Mouse (Mus musculus) limb, embryonic 11.5 days (tissue): Measurements from ENCODE around the gene Hdac4. TPM values are rescaled to one million over a fixed set of nuclear protein-coding genes. Genes with fewer than 3 reads are reported as not detected.

Source experiments
- ATAC-seq: fragments of 200-750 bp; cut with Nextera tagmentation; 2 replicates; pipeline ENCODE4 v1.8.0; 2017; ENCODE audit warnings: low read depth; ENCODE audit not compliant: insufficient number of reproducible peaks, low FRiP score, low TSS enrichment
- DNase-seq: peaks from one replicate; pipeline ENCODE4 v3.0.0-alpha.2; 2015; ENCODE audit warnings: low spot score
- H3K27ac ChIP-seq: fragments of 300-500 bp; sonication (generic); replicated peaks from 2 replicates; pipeline ENCODE4 v1.5.1; 2014; ENCODE audit warnings: low read depth, mild to moderate bottlenecking, low read length
- H3K27me3 ChIP-seq: fragments of 300-500 bp; sonication (generic); 2 replicates; pipeline ENCODE4 v1.6.1; 2014; ENCODE audit warnings: mild to moderate bottlenecking, low read length, mixed read lengths; ENCODE audit not compliant: control insufficient read depth, insufficient read depth
- H3K36me3 ChIP-seq: fragments of 300-500 bp; sonication (generic); 2 replicates; pipeline ENCODE4 v1.6.1; 2014; ENCODE audit warnings: mild to moderate bottlenecking, low read length, moderate library complexity, mixed read lengths; ENCODE audit not compliant: control insufficient read depth, insufficient read depth
- H3K4me1 ChIP-seq: fragments of 300-500 bp; sonication (generic); 2 replicates; pipeline ENCODE4 v1.6.1; 2014; ENCODE audit warnings: low read length, mixed read lengths; ENCODE audit not compliant: control insufficient read depth, insufficient read depth
- H3K4me2 ChIP-seq: fragments of 300-500 bp; sonication (generic); 2 replicates; pipeline ENCODE4 v1.6.1; 2014; ENCODE audit warnings: low read depth, mild to moderate bottlenecking, moderate library complexity; ENCODE audit not compliant: severe bottlenecking
- H3K4me3 ChIP-seq: fragments of 300-500 bp; sonication (generic); 2 replicates; pipeline ENCODE4 v1.5.1; 2014; ENCODE audit warnings: low read depth, low read length
- H3K9ac ChIP-seq: fragments of 300-500 bp; sonication (generic); 2 replicates; pipeline ENCODE4 v1.6.1; 2014; ENCODE audit warnings: mild to moderate bottlenecking, low read length
- H3K9me3 ChIP-seq: fragments of 300-500 bp; sonication (generic); 2 replicates; pipeline ENCODE4 v1.6.1; 2016; ENCODE audit warnings: low read length; ENCODE audit not compliant: control insufficient read depth
- WGBS: fragments of 180-500 bp; shearing (Covaris S2); extraction: QIAGEN DNeasy Blood & Tissue Kit; methylation state at CpG from one replicate; pipeline ENCODE4 v1.1.7; 2014; 5-methylcytosine and 5-hydroxymethylcytosine counted together
- polyA plus RNA-seq: library from polyadenylated mRNA; unstranded; fragments of >200 nt; fragmentation: Nextera tagmentation; extraction: Ambion mirVana; gene quantifications from 2 replicates; pipeline ENCODE4 v1.2.1, GENCODE M21; 2014

Hdac4 gene
- polyA plus RNA-seq, 1 experiment from 2014 or later: 24.2 TPM

DNA sequence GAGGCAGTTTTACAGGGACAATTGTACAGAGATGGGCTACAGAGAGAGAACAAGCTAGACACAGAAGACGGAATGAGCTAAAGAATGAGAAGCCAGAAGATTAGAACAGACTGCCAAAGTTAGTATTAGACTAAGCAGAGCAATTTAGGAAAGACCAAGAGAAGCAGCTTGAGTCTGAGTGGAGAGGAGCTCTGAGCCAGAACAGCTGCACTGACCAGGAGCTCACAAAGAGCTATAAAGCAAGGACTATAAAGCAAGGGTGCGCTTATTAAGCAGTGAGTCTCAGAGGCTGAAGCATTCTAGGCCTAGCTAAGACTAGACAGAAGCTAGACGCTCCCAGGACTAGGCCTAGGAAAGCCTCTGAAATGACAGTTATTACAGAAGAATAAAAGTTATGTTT lies 154.2 kb downstream of the Hdac4 start:
- no peaks in the 10 kb centered on the region for H3K9me3 ChIP-seq
- no peak overlapping the region for H3K4me2 ChIP-seq
- no peak overlapping the region for H3K27ac ChIP-seq
- H3K9ac ChIP-seq: no peak overlapping the region
- no peaks in the 10 kb centered on the region for H3K27me3 ChIP-seq
- ATAC-seq: no peak
- WGBS: 51% methylated on average over 3 of the region's 3 CpGs
- no peak overlapping the region for H3K4me3 ChIP-seq
- no peaks in the 10 kb centered on the region for H3K4me1 ChIP-seq
- DNase-seq: no peak
- H3K36me3 ChIP-seq: no peaks in the 10 kb centered on the region

DNA sequence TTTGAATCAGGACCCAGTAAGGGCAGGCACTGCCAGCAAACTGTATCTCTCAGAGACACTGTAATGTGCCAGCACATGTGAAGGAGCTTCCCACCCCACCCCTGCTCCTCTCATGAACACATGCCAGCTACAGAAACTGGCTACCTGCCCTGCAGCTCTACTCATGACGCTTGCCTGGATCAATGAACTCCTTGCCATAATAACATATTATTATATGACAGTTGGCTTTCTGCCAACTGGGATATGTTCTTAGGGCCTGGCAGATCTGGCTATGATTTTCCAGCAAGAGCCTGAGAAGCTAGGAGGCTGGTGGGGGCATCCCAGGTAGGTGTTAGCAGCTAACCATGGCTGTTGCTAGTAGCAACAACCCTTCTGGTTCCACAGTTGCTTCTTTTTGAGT lies 156.8 kb downstream of the Hdac4 start:
- ATAC-seq: no peak
- 70% methylated on average over 1 of the region's 1 CpGs for WGBS

DNA sequence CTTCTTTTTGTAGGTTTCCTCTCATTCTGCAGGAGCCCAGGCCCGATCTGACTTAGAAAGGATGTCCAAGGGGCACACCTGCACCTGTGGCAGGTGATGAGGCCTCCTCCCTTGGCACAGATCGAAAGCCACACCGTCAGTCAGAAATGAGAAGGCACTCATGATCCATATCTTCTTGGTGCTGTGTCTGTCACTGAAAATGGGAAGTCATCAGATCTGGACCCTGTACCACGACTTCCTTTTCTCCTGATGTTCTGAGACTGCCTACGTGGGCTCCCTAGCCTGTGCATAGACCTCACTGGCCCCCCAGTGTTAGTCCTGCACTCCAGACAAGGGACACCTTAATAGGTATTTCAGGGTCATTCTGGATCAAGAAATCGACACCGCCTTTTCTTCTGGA lies 158.5 kb downstream of the Hdac4 start:
- Histone ChIP-seq H3K27ac (no peak overlapping the region), H3K27me3 (no peaks in the 10 kb centered on the region), H3K4me2 (no peak overlapping the region), H3K4me3 (no peak overlapping the region), H3K4me1 (no peaks in the 10 kb centered on the region), H3K9me3 (no peaks in the 10 kb centered on the region), H3K9ac (no peak overlapping the region), H3K36me3 (no peaks in the 10 kb centered on the region)
- ATAC-seq (no peak), DNase-seq (no peak)
- WGBS: 96% methylated on average over 7 of the region's 7 CpGs

More for the DNA sequence above, 156.8 kb downstream of the Hdac4 start:
- no peaks in the 10 kb centered on the region for H3K9me3 ChIP-seq
- H3K4me2 ChIP-seq: no peak overlapping the region
- DNase-seq: no peak
- no peak overlapping the region for H3K9ac ChIP-seq
- H3K27ac ChIP-seq: no peak overlapping the region
- no peaks in the 10 kb centered on the region for H3K36me3 ChIP-seq
- H3K27me3 ChIP-seq: no peaks in the 10 kb centered on the region
- no peaks in the 10 kb centered on the region for H3K4me1 ChIP-seq
- H3K4me3 ChIP-seq: no peak overlapping the region

DNA sequence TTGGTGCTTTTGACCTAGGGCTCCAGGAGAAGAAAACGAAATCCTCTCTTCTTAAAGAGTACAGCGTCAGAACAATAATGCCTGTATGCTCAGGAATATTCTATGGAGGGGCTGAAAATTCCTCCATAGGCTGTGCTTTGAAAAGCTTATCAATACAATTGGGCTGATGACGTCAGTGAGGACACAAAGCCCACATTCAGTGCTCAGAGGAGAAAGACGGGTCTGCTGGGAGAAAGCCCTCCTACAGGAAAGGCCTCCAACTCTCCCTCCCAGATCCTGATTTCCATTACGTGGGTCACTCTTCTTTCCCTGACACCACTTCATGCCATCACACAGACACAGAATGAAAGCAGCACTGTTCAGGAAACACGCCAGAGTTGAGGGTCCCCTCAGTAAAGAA lies 159.7 kb downstream of the Hdac4 start:
- no peak overlapping the region for H3K27ac ChIP-seq
- no peaks in the 10 kb centered on the region for H3K36me3 ChIP-seq
- 82% methylated on average over 6 of the region's 6 CpGs for WGBS
- no peaks in the 10 kb centered on the region for H3K4me1 ChIP-seq
- ATAC-seq (no peak), DNase-seq (no peak)
- H3K9me3 ChIP-seq: no peaks in the 10 kb centered on the region
- H3K4me3 ChIP-seq: no peak overlapping the region
- no peak overlapping the region for H3K9ac ChIP-seq
- no peak overlapping the region for H3K4me2 ChIP-seq
- no peaks in the 10 kb centered on the region for H3K27me3 ChIP-seq

DNA sequence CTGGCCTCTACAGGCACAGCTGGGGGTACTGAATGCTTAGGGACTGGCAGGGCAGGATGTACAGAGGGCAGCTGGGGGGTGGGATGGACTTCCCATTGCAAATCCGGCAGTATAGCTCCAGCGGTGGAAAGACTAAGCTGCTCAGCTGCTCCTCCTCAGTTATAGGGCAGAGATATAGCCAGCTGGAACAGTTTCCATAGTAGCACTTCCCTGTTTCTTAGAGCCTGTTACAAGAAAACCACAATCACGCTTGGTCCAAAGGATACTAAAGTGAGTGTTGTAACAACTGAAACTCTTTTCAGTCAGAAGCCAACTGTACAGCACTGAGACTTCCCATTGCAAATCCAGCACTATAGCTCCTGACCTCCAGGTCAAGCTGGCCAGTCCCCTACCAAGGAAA lies 161.3 kb downstream of the Hdac4 start:
- 80% methylated on average over 3 of the region's 3 CpGs for WGBS
- ATAC-seq (no peak), DNase-seq (no peak)
- no peak overlapping the region for H3K4me2 ChIP-seq
- no peak overlapping the region for H3K27ac ChIP-seq
- no peak overlapping the region for H3K9ac ChIP-seq
- no peak overlapping the region for H3K4me3 ChIP-seq
- H3K9me3 ChIP-seq: no peaks in the 10 kb centered on the region
- no peaks in the 10 kb centered on the region for H3K4me1 ChIP-seq
- H3K36me3 ChIP-seq: no peaks in the 10 kb centered on the region
- H3K27me3 ChIP-seq: no peaks in the 10 kb centered on the region

DNA sequence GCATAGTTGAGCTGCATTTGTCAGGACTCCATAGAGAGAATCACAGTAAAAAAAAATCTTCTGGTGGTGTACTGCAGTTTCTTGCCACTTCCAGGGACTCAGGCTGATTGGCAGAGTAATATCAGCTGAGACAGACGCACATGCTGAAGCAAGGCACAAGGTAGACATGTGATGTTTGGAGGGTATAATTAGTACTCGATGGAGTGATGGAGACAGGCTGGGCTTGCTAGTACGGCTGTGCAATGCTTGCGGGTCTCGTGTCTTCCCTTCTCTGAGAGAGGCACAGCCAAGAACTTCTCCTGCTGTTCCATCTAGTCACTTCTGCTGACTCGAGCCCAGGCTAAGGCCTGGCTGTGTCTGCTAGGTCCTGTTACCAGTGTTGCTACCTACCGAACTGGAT lies 162.0 kb downstream of the Hdac4 start:
- no peak overlapping the region for H3K4me2 ChIP-seq
- no peaks in the 10 kb centered on the region for H3K36me3 ChIP-seq
- H3K27me3 ChIP-seq: no peaks in the 10 kb centered on the region
- DNase-seq (no peak), ATAC-seq (no peak)
- no peaks in the 10 kb centered on the region for H3K4me1 ChIP-seq
- no peak overlapping the region for H3K27ac ChIP-seq
- no peaks in the 10 kb centered on the region for H3K9me3 ChIP-seq
- H3K4me3 ChIP-seq: no peak overlapping the region
- H3K9ac ChIP-seq: no peak overlapping the region
- 85% methylated on average over 7 of the region's 7 CpGs for WGBS

DNA sequence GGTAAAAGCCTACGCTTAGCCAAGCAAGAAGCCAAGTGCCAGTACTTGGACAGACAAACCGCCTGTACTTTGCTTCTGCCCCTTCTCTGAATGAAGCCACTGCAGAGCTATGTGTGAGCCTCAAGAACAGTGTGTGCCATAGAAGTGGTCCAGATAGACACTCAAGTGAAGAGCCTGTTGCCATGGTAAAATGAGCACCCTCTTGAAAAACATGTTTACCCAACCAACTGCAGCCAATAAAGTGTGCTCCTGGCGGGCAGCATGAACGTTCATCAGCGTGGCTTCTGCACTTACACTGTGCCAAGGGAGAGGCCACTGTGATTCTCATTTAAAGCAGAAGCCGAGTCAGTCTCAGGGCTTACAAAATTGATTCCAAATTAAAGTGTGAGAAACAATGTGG lies 165.0 kb downstream of the Hdac4 start:
- 94% methylated on average over 6 of the region's 6 CpGs for WGBS
- Histone ChIP-seq H3K27ac (no peak overlapping the region), H3K4me2 (no peak overlapping the region), H3K4me3 (no peak overlapping the region), H3K36me3 (no peaks in the 10 kb centered on the region), H3K4me1 (no peaks in the 10 kb centered on the region), H3K9ac (no peak overlapping the region), H3K27me3 (no peaks in the 10 kb centered on the region), H3K9me3 (no peaks in the 10 kb centered on the region)
- no peak for DNase-seq
- ATAC-seq: no peak

DNA sequence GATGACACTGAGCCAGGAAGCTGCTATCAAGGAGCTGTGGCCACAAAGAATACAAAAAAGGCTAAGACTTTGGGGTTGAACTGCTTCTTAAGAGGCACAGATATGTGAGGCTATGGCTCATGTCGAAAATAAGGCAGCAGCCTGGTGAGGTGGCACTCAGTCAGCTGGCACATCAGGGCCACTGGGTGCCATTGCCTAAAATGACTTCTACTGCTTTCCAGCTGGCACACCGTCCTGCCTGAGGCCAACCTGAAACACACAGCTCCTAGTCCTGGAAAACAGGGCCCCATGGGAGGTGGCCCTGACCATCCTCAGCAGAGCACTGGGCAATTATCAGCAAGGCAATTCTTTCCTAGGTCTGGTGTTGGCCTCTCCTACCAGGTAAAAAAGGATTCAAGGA lies 167.3 kb downstream of the Hdac4 start:
- 93% methylated on average over 2 of the region's 2 CpGs for WGBS
- Histone ChIP-seq H3K9ac (no peak overlapping the region), H3K4me1 (no peaks in the 10 kb centered on the region), H3K36me3 (no peaks in the 10 kb centered on the region), H3K27me3 (no peaks in the 10 kb centered on the region), H3K4me2 (no peak overlapping the region), H3K9me3 (no peaks in the 10 kb centered on the region), H3K27ac (no peak overlapping the region), H3K4me3 (no peak overlapping the region)
- DNase-seq (no peak), ATAC-seq (no peak)

DNA sequence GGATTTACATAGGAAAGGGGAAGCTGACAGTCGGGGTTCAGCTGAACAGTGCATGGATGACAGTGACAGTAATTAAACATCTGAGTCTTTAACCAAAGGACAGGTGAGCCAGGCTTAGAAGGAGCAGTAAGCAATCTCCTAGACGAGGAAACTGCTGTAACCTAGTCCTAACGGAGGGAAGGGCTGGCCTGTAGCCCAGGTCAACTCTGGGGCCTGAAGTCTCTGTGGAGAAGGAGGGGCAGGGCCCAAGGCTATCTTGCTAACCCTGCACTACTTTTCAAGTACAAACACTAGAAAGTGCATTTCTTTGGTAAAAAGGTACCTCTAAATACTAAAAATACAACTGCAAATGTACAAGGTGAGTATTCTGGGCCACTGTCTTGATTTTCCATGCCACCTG lies 169.1 kb downstream of the Hdac4 start:
- H3K36me3 ChIP-seq: no peaks in the 10 kb centered on the region
- H3K27me3 ChIP-seq: no peaks in the 10 kb centered on the region
- H3K4me2 ChIP-seq: no peak overlapping the region
- H3K4me1 ChIP-seq: no peaks in the 10 kb centered on the region
- H3K9ac ChIP-seq: no peak overlapping the region
- 88% methylated on average over 3 of the region's 3 CpGs for WGBS
- DNase-seq (no peak), ATAC-seq (no peak)
- H3K27ac ChIP-seq: no peak overlapping the region
- H3K9me3 ChIP-seq: no peaks in the 10 kb centered on the region
- no peak overlapping the region for H3K4me3 ChIP-seq
